Mouse (Mus musculus) liver, adult 2 months (tissue): Measurements from ENCODE around the gene Gramd4.

Experiments used
- CTCF ChIP-seq: fragments of 200-500 bp; IDR thresholded peaks from 2 replicates; pipeline ENCODE4 v1.5.1; 2011; ENCODE audit warnings: low read depth, low read length, control low read depth
- POLR2A ChIP-seq: fragments of 200-500 bp; IDR thresholded peaks from 2 replicates; pipeline ENCODE4 v1.6.1; 2011; ENCODE audit warnings: low read length, control low read depth; ENCODE audit not compliant: insufficient read depth; ENCODE audit errors: extremely low read depth

DNA sequence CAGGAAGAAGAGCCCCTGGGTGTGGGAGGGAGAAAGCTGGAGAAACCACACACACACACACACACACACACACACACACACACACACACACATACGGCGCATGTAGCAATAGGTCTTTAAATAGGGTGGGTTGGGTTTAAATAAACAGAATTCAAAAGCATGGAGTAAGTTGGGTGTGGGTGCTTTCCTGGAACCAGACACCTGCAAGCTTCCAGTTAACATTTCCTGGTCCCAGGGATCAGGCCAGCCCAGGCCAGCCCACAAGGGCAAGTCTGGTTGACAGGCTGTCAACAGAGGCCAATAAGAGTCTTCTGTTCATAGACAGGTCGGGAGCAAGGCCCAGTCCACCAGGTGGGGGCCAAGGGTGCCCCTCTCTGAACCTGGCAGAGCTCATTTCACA is 21.6 kb upstream of the Gramd4 start:
- no peak for TF ChIP-seq CTCF
- no peak for TF ChIP-seq POLR2A
